Mouse (Mus musculus) stomach, postnatal 0 days (tissue): ENCODE measurements at regions not wholly inside any gene's neighbourhood (a gene's known extent, or its start where the extent isn't known, plus 50 kb on each side); places are given as distances from the start of the nearest gene placed in this dataset.

Experiments
- CTCF ChIP-seq: IDR thresholded peaks from 2 replicates; pipeline ENCODE4 v1.5.1; 2016; ENCODE audit warnings: antibody characterized with exemption, low read depth, mild to moderate bottlenecking, moderate library complexity
- EP300 ChIP-seq: optimal IDR thresholded peaks from 2 replicates; pipeline ENCODE3; 2016; ENCODE audit warnings: antibody characterized with exemption

- TF ChIP-seq EP300 = no peak
- no peak for TF ChIP-seq CTCF
Measured at GRCm38 (mm10) chr7:70752802-70753218, 386.3 kb upstream of the Nr2f2 start.
